Mouse (Mus musculus) intestine, embryonic 16.5 days (tissue): ENCODE data around the gene Nacc2. TPM values are rescaled to one million over a fixed set of nuclear protein-coding genes. Genes with fewer than 3 reads are reported as not detected.

ENCODE experiments used
- ATAC-seq: fragments of 200-750 bp; cut with Nextera tagmentation; 2 replicates; pipeline ENCODE4 v1.8.0; 2017; ENCODE audit warnings: moderate TSS enrichment, moderate library complexity
- H3K27ac ChIP-seq: fragments of 300-500 bp; sonication (generic); 2 replicates; pipeline ENCODE4 v1.5.1; 2014; ENCODE audit warnings: mild to moderate bottlenecking, low read length
- H3K27me3 ChIP-seq: fragments of 300-500 bp; sonication (generic); replicated peaks from 2 replicates; pipeline ENCODE4 v1.6.1; 2014; ENCODE audit warnings: low read length, control low read depth, mixed read lengths; ENCODE audit not compliant: control insufficient read depth, insufficient read depth
- H3K36me3 ChIP-seq: fragments of 300-500 bp; sonication (generic); 2 replicates; pipeline ENCODE4 v1.6.1; 2014; ENCODE audit warnings: low read length, control low read depth; ENCODE audit not compliant: control insufficient read depth, insufficient read depth
- H3K4me1 ChIP-seq: fragments of 300-500 bp; sonication (generic); 2 replicates; pipeline ENCODE4 v1.6.1; 2014; ENCODE audit warnings: low read length, control low read depth, mixed read lengths; ENCODE audit not compliant: control insufficient read depth, insufficient read depth
- H3K4me2 ChIP-seq: fragments of 300-500 bp; sonication (generic); 2 replicates; pipeline ENCODE4 v1.6.1; 2014; ENCODE audit warnings: low read depth, low read length, control low read depth
- H3K4me3 ChIP-seq: fragments of 300-500 bp; sonication (generic); 2 replicates; pipeline ENCODE4 v1.5.1; 2014; ENCODE audit warnings: mild to moderate bottlenecking, low read length
- H3K9ac ChIP-seq: fragments of 300-500 bp; sonication (generic); 2 replicates; pipeline ENCODE4 v1.6.1; 2014; ENCODE audit warnings: low read depth, low read length
- H3K9me3 ChIP-seq: fragments of 300-500 bp; sonication (generic); 2 replicates; pipeline ENCODE4 v1.6.1; 2016; ENCODE audit warnings: low read length, control low read depth; ENCODE audit not compliant: control insufficient read depth
- WGBS: fragments of 180-500 bp; shearing (Covaris S2); extraction: QIAGEN DNeasy Blood & Tissue Kit; methylation state at CpG from one replicate; pipeline ENCODE4 v1.1.7; 2014; 5-methylcytosine and 5-hydroxymethylcytosine counted together
- polyA plus RNA-seq: library from polyadenylated mRNA; unstranded; fragments of >200 nt; fragmentation: Nextera tagmentation; extraction: Ambion mirVana; gene quantifications from 2 replicates; pipeline ENCODE4 v1.2.1, GENCODE M21; 2015

Nacc2 gene
- polyA plus RNA-seq, 1 experiment from 2014 or later: 18.6 TPM

GRCm38 (mm10) chr2:26153909-26154340 lies 30.9 kb upstream of the Nacc2 start:
- Histone ChIP-seq H3K9me3 (no peaks in the 10 kb centered on the region), H3K4me2 (no peak overlapping the region), H3K4me3 (no peak overlapping the region), H3K9ac (no peak overlapping the region), H3K4me1 (no peaks in the 10 kb centered on the region), H3K27ac (no peak overlapping the region), H3K36me3 (no peaks in the 10 kb centered on the region), H3K27me3 (no peaks in the 10 kb centered on the region)
- peak; percentile 47 for ATAC-seq
- 17% methylated on average over 4 of the region's 4 CpGs for WGBS

- H3K9me3 ChIP-seq: no peaks in the 10 kb centered on the region
- no peak overlapping the region for H3K9ac ChIP-seq
- no peaks in the 10 kb centered on the region for H3K27me3 ChIP-seq
- H3K36me3 ChIP-seq: no peaks in the 10 kb centered on the region
- no peak overlapping the region for H3K4me2 ChIP-seq
- H3K27ac ChIP-seq: no peak overlapping the region
- no peak for ATAC-seq
- H3K4me1 ChIP-seq: no peaks in the 10 kb centered on the region
- 26% methylated on average over 4 of the region's 4 CpGs for WGBS
- H3K4me3 ChIP-seq: no peak overlapping the region
These were observed 30.3 kb upstream of the Nacc2 start for GRCm38 (mm10) chr2:26153295-26153694.

DNA sequence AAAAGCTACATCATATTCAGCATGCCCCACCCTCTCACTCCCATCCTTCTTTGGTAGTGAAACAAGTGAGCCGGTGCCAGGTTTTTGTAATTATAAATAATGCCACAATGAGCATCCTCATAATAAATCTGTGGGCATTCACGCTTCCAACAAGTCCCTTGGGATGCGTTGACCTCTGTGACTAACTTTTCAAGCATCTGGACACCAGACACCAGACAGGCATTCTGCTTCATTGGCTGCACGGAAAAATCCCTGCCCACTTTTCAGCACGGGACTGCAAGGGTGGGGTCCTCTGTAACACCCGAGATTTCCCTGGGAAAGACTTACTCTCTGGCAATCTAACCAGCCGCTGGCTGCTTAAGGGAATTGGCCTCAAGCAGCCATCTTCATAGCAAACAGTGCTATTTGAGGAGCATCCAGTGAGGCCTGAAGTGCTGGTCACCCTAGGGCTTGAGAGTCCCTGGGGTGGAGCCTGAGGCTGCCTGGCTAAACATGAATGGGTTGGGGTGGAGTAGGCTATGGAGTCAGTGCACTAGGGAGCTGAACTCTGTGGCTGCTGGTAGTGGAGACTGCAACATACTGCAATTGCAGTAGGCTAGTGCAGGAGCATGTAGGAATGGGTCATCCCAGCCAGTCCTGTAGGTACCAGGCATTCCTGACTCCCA lies 24.8 kb upstream of the Nacc2 start:
- Histone ChIP-seq H3K36me3 (no peaks in the 10 kb centered on the region), H3K4me1 (peaks cover 6% of the 10 kb centered on the region; the same call in 1 of the 2 replicates), H3K9me3 (no peaks in the 10 kb centered on the region), H3K27me3 (no peaks in the 10 kb centered on the region), H3K9ac (no peak overlapping the region), H3K4me3 (no peak overlapping the region), H3K27ac (no peak overlapping the region), H3K4me2 (no peak overlapping the region)
- 46% methylated on average over 7 of the region's 7 CpGs for WGBS
- ATAC-seq: no peak

GRCm38 (mm10) chr2:26146337-26147042 lies 23.5 kb upstream of the Nacc2 start:
- Histone ChIP-seq H3K27me3 (no peaks in the 10 kb centered on the region), H3K4me3 (no peak overlapping the region), H3K27ac (no peak overlapping the region), H3K4me2 (no peak overlapping the region), H3K4me1 (peaks cover 6% of the 10 kb centered on the region; the same call in 1 of the 2 replicates), H3K9me3 (no peaks in the 10 kb centered on the region), H3K9ac (no peak overlapping the region), H3K36me3 (no peaks in the 10 kb centered on the region)
- WGBS: 50% methylated on average over 7 of the region's 7 CpGs
- 0 out of 2 replicates have a peak, but pooled peaks have one; percentile 12 for ATAC-seq

- no peaks in the 10 kb centered on the region for H3K27me3 ChIP-seq
- no peak for ATAC-seq
- H3K4me1 ChIP-seq: peaks cover 11% of the 10 kb centered on the region
- no peak overlapping the region for H3K4me2 ChIP-seq
- H3K27ac ChIP-seq: no peak overlapping the region
- no peak overlapping the region for H3K4me3 ChIP-seq
- 81% methylated on average over 4 of the region's 4 CpGs for WGBS
- H3K9ac ChIP-seq: no peak overlapping the region
- no peaks in the 10 kb centered on the region for H3K9me3 ChIP-seq
- no peaks in the 10 kb centered on the region for H3K36me3 ChIP-seq
These were observed 22.1 kb upstream of the Nacc2 start for GRCm38 (mm10) chr2:26145113-26145512.

- no peaks in the 10 kb centered on the region for H3K9me3 ChIP-seq
- peaks cover 11% of the 10 kb centered on the region for H3K4me1 ChIP-seq
- no peak overlapping the region for H3K27ac ChIP-seq
- 50% methylated on average over 4 of the region's 4 CpGs for WGBS
- H3K36me3 ChIP-seq: no peaks in the 10 kb centered on the region
- no peaks in the 10 kb centered on the region for H3K27me3 ChIP-seq
- no peak overlapping the region for H3K4me3 ChIP-seq
- H3K4me2 ChIP-seq: no peak overlapping the region
- ATAC-seq: no peak
- no peak overlapping the region for H3K9ac ChIP-seq
These were observed 21.3 kb upstream of the Nacc2 start for GRCm38 (mm10) chr2:26144331-26144730.

DNA sequence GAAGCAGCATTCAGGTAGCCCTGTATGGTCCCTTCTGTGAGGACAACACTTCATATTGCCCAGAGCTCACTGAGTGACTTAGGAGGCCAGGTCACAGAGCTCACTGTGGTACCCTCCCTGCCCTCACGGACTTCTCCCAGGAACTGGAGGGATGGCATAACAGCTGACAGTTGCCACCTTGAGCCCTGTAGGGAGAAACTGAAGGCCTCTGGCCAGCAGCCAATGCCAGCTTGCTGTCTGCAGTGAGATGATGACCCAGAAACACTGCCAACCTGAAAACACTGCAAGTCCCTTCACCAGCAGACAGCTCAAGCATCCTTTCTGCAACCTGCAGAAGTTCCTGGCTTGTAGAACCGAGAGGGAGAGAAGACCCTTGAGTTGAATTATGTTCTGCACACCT lies 20.5 kb upstream of the Nacc2 start:
- no peaks in the 10 kb centered on the region for H3K36me3 ChIP-seq
- no peaks in the 10 kb centered on the region for H3K9me3 ChIP-seq
- H3K27me3 ChIP-seq: no peaks in the 10 kb centered on the region
- H3K9ac ChIP-seq: no peak overlapping the region
- no peak overlapping the region for H3K4me3 ChIP-seq
- no peak overlapping the region for H3K4me2 ChIP-seq
- H3K27ac ChIP-seq: no peak overlapping the region
- no peak for ATAC-seq
- H3K4me1 ChIP-seq: peaks cover 19% of the 10 kb centered on the region
- WGBS: 76% methylated on average over 2 of the region's 2 CpGs

DNA sequence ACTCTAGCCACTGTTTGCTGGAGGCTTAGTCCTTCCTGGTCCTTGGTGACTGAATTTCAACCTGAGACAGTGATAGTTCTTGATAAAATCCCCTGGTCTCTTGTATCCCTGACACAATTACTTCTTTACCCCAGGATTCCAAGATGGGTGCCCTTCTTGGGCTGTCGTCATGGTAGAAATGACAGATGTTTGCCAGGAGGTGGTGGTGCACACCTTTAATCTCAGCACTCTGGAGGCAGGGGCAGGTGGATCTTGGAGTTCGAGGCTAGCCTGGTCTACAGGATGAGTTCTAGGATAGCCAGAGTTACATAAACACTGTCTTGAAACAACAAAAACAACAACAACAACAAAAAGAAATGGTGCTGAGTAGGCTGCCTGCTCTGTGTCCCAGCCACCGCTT lies 20.0 kb upstream of the Nacc2 start:
- H3K9ac ChIP-seq: no peak overlapping the region
- no peaks in the 10 kb centered on the region for H3K36me3 ChIP-seq
- H3K9me3 ChIP-seq: no peaks in the 10 kb centered on the region
- H3K4me3 ChIP-seq: no peak overlapping the region
- peaks cover 24% of the 10 kb centered on the region for H3K4me1 ChIP-seq
- no peak for ATAC-seq
- H3K27me3 ChIP-seq: no peaks in the 10 kb centered on the region
- WGBS: 82% methylated on average over 3 of the region's 3 CpGs
- no peak overlapping the region for H3K4me2 ChIP-seq
- H3K27ac ChIP-seq: no peak overlapping the region

GRCm38 (mm10) chr2:26141893-26142635 lies 19.0 kb upstream of the Nacc2 start:
- Histone ChIP-seq H3K4me1 (peaks cover 29% of the 10 kb centered on the region), H3K9me3 (no peaks in the 10 kb centered on the region), H3K27me3 (no peaks in the 10 kb centered on the region), H3K36me3 (peaks cover 3% of the 10 kb centered on the region; the same call in 1 of the 2 replicates), H3K4me3 (no peak overlapping the region), H3K9ac (no peak overlapping the region), H3K4me2 (no peak overlapping the region), H3K27ac (no peak overlapping the region)
- ATAC-seq: no peak
- 66% methylated on average over 12 of the region's 12 CpGs for WGBS
